Mouse (Mus musculus): Measurements from ENCODE around the gene Adarb1. TPM values are rescaled to one million over a fixed set of nuclear protein-coding genes. Genes with fewer than 3 reads are reported as not detected.

Gene Adarb1
- polyA plus RNA-seq, 3 experiments from 2014 or later = 0.55 to 0.74 (median 0.63) TPM

DNA sequence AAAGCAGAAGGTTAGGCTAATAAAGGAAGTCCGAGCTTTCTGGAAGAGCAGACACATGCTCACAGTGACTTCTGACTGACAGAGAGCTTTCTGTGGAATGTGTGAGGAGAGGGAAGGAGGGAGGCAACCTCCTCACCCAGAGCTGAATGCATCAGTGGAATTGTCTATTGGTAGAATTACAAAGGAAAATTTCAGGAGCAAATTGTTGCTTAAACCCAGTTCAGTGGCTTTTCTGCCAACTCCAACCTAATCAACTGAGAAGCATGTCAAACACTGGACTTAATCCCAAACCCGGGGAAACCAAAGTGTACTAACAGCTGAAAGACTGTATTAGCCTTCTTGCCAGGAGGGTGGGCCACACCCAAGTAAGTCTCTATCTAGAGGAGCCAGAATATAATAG, 36.9 kb downstream of the Adarb1 start:
- ATAC-seq = no peak

DNA sequence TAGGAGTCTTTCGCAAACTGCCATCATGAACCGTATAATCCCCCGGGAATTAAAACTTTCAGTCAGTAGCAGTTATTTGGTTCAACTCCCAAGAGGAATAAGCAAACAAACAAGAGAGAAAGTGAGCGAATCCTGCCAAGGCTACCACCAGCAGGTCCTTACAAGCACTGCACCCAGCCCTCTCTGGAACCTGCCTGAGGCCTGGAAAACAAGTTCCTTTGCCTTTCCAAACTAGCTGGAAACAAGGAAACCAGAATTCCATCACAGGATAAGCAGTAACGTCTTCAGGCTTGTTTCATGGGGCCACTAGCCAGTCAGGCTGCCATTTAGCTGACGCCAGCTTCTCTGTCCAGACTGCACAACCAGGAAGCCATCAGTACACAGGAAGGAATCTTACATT, 37.4 kb downstream of the Adarb1 start:
- ATAC-seq = no peak

DNA sequence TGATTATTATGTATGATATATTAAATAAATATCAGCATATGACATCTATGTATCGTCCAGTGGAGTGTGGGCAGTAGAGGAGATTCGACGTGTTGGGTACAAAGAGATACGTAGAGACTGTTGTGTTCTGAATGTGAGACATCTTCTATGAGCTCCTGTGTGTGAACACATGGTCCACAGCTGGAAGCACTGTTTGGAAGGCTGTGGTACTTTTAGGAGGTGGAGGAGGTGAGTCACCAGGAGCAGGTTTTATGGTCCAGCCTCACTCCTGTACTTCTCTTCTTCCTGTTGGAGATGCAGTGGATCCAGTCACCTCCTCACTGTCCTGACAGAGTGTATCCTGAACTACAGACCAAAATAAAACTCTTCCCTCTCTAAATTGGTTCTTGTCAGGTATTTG, 38.9 kb downstream of the Adarb1 start:
- ATAC-seq = no peak

GRCm38 (mm10) chr10:77376056-77376455, 42.0 kb downstream of the Adarb1 start:
- no peak for ATAC-seq

DNA sequence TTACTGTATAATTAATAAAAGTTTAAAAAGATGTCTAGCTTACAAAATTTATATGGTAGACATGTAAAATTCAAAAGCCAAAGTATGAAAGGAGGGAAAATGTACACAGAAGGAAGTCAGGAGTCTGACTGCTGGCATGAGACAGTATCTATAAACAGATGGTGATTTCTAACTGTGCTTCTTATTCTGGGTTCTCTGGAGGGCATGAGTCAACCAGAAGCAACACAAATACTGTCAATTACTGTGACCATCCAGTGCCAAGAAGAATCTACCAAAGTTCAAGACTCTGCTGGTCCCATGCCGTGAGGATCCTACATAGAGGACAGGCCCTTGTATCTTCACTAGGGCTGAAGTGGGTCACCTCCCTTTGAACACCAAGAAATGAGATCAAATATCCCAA, 43.1 kb downstream of the Adarb1 start:
- no peak for ATAC-seq

DNA sequence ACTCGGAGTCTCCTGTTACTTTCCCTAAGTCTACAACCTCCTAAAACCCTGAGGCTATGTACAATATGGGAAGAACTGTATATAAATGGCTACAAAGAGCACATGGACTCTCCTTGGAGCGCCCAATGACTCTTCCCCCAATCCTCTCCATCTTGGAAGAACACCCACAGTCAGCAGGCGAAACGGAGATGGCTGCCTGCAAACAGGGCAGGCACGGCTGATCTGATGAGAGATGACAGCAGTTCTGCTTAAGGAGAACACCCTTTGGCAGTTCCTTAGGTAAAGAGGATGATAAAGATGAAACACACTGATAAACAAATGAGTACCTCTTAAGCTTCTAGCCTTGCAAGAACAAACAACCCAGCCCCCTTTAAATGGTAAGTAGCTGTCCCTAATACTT, 43.7 kb downstream of the Adarb1 start:
- no peak for ATAC-seq

DNA sequence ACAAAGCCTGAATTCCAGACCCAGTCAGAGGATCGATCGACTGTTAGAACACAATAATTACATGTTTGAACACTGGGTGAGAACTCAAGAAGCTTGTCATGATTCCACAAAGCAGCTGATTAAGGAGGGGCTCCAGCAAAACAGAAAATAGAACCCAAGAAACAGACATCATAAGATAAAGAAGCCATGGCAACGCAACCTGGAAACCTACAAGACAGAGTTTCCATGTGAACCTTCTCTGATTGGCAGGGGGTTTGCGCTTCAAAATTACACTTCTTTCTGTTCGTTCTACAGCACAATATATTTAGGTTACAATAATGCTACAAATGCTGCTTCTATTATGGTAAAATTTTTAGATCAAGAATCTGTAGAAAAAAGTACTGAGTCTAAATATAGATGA, 47.9 kb downstream of the Adarb1 start:
- ATAC-seq = no peak

GRCm38 (mm10) chr10:77367973-77368372, 50.1 kb downstream of the Adarb1 start:
- ATAC-seq = no peak

DNA sequence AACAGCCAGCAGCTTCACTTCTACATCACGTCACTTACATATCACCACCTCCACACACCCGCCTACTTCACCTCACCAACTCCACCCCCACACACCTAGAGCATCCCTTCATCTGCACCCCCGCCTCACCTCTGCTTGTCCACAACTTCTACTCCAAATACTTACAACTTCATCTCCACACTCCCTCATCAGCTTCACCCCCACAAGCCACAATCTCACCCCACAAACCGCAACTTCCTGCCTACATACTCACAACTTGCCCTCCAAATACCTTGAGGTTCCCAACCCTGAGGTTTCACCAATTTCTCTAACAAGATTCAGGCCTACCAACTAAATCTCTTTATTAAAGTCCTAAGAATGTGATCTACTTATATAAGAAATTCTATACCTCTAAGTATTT, 51.1 kb downstream of the Adarb1 start:
- ATAC-seq = no peak

DNA sequence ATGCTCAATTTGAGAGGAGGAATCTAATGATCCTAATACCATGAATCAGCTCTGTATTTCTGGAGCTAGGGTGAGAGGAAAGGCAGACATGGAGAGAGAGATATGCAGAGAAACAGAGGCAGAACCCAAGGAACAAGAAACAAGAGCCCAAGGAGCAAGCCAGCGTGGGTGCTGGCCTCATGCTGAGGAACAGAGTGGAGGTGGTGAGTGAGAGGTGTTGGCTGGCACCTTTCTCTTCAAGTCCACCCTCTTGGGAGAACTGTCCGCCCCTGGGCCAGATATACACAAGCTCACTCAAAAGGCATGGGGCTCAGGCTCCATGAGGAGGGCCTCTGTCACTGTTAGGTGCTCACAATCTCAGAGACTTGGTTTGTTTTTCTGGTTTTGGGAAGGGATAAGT, 52.9 kb downstream of the Adarb1 start:
- ATAC-seq = no peak

DNA sequence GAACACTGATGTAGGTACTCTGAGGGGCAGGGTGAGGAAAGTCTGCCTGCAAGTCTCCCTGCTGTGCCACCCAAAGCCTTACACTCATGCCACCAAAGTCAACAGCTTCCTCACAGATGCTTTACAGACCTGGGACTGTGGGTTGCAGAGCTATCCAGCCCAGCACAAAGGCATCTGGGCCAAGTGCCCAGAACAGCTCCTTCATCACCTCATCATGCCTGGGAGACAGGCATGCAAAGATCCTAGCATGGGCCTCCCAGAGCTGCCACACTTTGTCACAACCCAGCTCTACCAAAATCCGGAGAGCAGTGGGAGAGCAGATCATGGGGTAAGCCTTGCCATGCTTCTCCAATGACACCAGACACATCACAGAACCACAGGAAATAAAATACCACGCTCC, 57.6 kb downstream of the Adarb1 start:
- no peak for ATAC-seq

GRCm38 (mm10) chr10:77357957-77358356, 60.1 kb downstream of the Adarb1 start:
- ATAC-seq = no peak

DNA sequence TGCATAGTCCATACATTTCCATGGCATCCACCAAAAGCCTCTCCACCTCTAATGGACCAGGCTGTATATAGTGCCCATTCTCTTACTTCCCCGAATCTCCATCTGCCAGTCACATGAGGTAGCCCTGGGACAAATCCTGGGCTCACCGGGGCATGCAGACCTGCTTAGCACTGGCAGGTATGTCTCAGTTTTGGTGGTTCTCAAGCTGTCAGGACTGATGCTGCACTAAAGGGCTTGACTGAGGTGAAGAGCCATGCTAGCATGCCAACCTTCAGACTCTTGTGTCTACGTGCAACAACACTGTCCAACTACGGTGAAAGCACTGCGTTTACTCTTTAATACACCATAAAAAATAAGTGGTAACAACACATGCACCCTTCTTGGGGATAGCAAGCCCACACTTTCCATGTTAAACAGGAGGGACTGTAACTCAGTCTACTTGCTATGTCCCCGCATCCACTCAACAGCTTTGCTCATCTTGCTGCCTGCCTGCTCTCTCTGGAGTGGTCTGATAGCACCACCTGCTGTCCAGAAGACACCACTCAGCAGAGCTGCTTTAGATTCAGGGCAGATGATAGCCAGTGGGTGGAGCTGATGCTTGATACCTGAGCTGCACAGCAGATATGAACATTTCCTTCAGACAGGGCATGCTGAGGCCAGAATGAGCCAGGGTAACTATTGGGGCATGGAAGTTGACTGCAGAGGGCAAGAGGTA, 64.9 kb downstream of the Adarb1 start:
- ATAC-seq = peak; percentile 35

DNA sequence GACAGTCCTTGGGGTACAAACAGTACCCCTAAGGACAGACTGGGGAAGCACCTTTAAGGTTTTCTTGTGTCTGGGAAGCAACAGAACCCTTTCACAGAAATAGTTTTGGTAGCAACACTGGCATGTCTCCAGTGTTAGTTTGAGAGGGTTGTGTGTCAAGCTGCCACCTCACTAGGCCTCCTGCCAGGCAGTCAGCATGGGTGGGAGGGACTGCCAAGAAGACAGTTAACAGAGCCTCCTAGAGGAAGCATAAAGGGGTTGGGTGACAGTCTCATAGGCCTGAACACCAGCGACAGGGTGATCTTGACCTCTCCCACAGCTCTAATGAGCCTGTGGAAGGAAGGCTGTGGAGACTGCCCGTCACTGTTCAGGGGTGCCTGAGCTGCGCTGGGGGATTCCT, 75.2 kb downstream of the Adarb1 start:
- ATAC-seq = no peak

- ATAC-seq = no peak
These were observed 76.4 kb downstream of the Adarb1 start for GRCm38 (mm10) chr10:77341711-77342110.

- ATAC-seq = no peak
These were observed 77.0 kb downstream of the Adarb1 start for GRCm38 (mm10) chr10:77341059-77341458.

DNA sequence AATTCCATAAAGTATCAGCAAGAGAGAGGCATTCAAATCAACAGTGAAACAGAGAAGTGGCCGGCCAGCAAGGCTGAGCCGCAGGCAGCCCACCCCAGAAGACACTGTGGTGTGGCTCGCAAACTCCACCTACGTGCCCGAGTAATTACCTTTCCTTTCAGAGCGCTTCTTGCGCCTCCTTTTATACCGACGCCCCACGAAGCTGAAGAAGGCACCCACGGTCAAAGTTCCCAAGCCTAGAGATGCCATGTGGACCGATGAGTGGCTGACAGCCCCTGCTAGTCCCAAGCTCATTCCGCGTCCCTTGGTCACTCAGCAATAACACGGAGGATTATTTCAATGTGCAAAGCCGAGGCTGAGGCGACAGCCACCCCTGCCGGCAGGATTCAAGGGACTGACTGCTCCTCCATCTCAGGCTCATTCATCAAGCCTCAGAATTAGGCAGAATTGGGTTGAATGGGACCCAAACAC, 78.2 kb downstream of the Adarb1 start:
- no peak for ATAC-seq

GRCm38 (mm10) chr10:77333518-77333917, 84.6 kb downstream of the Adarb1 start:
- ATAC-seq = no peak

- ATAC-seq = no peak
These were observed 88.5 kb downstream of the Adarb1 start for GRCm38 (mm10) chr10:77329446-77330094.

DNA sequence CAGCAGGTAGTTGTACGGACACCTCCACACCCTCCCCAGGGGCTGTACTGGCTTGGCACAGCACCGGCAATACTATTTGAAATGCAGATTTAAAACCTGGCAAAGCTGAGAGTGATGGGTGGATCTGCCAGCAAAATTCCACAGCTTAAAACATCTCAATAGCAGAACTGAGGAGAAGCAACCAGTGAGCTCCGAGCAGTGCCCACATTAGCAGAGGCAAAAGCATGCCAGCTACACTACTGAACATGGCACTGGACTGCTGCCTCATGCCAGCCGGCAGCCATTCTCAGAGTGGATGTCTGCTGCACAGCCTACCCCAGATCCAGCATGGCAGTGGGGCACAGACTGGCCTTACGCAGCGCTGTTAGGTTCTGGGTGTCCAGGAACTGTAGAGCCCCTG, 93.4 kb downstream of the Adarb1 start:
- ATAC-seq = no peak

- ATAC-seq = no peak
These were observed 96.5 kb downstream of the Adarb1 start for GRCm38 (mm10) chr10:77321611-77322010.

DNA sequence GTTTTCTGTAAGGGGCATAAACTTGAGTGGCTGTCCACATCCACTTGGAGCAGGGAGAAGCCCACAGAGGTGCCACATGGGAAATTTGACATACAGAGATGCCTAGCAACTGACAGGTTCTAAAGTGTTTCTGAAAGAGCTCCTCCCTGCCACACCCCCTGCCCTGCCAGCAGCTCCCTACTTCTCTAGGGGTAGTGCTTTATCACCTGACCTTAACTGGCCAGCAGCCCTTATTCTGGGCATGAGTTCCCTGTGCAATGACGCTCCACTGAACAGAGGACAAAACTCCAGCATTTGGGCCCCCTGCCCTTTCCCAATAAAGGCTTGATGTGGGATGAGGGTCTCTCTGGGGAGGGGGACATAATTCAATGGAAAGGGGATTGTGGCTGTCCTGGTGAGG, 97.1 kb downstream of the Adarb1 start:
- ATAC-seq = no peak

DNA sequence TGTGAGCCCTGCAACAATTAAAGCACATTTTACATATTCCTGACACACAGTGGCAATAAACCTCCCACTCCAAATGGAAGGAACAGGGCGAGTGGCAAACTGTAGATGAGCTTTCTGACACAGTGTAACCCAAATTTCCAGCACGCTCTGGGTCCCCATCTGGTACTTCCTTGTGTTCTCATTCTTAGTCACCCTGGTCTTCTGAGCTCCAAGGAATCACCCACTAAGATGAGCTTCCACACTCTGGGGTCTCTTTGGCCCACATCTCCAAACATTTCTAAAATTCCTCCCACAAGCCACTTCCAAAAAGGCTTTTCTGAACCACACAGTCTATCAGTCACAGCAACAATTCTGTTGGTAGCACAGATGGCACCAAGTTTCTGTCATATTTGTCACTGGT, 102.4 kb downstream of the Adarb1 start:
- no peak for ATAC-seq

GRCm38 (mm10) chr10:77314711-77315266, 103.3 kb downstream of the Adarb1 start:
- ATAC-seq = no peak

Measured in inflammation-experienced regulatory T-cells, adult 6 months (primary cell).